Mouse (Mus musculus) kidney, postnatal 4 days (tissue): ENCODE measurements around the gene Gpr68.

Experiments used
- DNase-seq, 2 experiments: peaks; one replicate each; pipeline ENCODE4 v3.0.0; 2021; ENCODE audit warnings: mixed read lengths in 2 of 2

The Gpr68 gene

GRCm38 (mm10) chr12:100910731-100911130 lies 2.7 kb upstream of the Gpr68 start:
- DNase-seq = no peak

GRCm38 (mm10) chr12:100909765-100910164 lies 1.8 kb upstream of the Gpr68 start:
- no peak for DNase-seq

GRCm38 (mm10) chr12:100908298-100909034 lies 468 bp upstream of the Gpr68 start:
- no peak for DNase-seq

- DNase-seq = no peak
Observed at GRCm38 (mm10) chr12:100906861-100907260, 1.1 kb downstream of the Gpr68 start.

- no peak for DNase-seq
Observed at GRCm38 (mm10) chr12:100903761-100904160, 4.2 kb downstream of the Gpr68 start.

GRCm38 (mm10) chr12:100901386-100901785 lies 6.6 kb downstream of the Gpr68 start:
- no peak for DNase-seq

- no peak for DNase-seq
Observed at GRCm38 (mm10) chr12:100900901-100901300, 7.1 kb downstream of the Gpr68 start.

- DNase-seq = peak; percentile 31 to 41
Observed at GRCm38 (mm10) chr12:100899111-100899640, 8.8 kb downstream of the Gpr68 start.

GRCm38 (mm10) chr12:100897736-100898650 lies 10.0 kb downstream of the Gpr68 start:
- no peak for DNase-seq

- no peak for DNase-seq
Observed at GRCm38 (mm10) chr12:100896661-100897060, 11.3 kb downstream of the Gpr68 start.

GRCm38 (mm10) chr12:100895504-100895903 lies 12.5 kb downstream of the Gpr68 start:
- DNase-seq = no peak

- no peak for DNase-seq
Observed at GRCm38 (mm10) chr12:100890548-100890947, 17.4 kb downstream of the Gpr68 start.

- peak; percentile 56 to 78 for DNase-seq
Observed at GRCm38 (mm10) chr12:100887801-100888258, 20.2 kb downstream of the Gpr68 start.

- DNase-seq = no peak
Observed at GRCm38 (mm10) chr12:100886877-100887276, 21.1 kb downstream of the Gpr68 start.

GRCm38 (mm10) chr12:100885585-100885984 lies 22.4 kb downstream of the Gpr68 start:
- DNase-seq = no peak

- DNase-seq = no peak
Observed at GRCm38 (mm10) chr12:100883168-100883567, 24.8 kb downstream of the Gpr68 start.

- no peak for DNase-seq
Observed at GRCm38 (mm10) chr12:100878556-100878955, 29.4 kb downstream of the Gpr68 start.

GRCm38 (mm10) chr12:100877936-100878335 lies 30.1 kb downstream of the Gpr68 start:
- DNase-seq = no peak

- DNase-seq = no peak
Observed at GRCm38 (mm10) chr12:100875960-100876359, 32.0 kb downstream of the Gpr68 start.

- no peak for DNase-seq
Observed at GRCm38 (mm10) chr12:100875553-100875952, 32.4 kb downstream of the Gpr68 start.

- no peak for DNase-seq
Observed at GRCm38 (mm10) chr12:100873612-100874011, 34.4 kb downstream of the Gpr68 start.

- DNase-seq = no peak
Observed at GRCm38 (mm10) chr12:100871841-100872240, 36.2 kb downstream of the Gpr68 start.

GRCm38 (mm10) chr12:100871234-100871633 lies 36.8 kb downstream of the Gpr68 start:
- DNase-seq = no peak
